Mouse (Mus musculus) heart, postnatal 0 days (tissue): Measurements from ENCODE around the gene Nrip1. TPM values are rescaled to one million over a fixed set of nuclear protein-coding genes. Genes with fewer than 3 reads are reported as not detected.

Source experiments
- ATAC-seq: fragments of 200-750 bp; cut with Nextera tagmentation; 2 replicates; pipeline ENCODE4 v1.8.0; 2017; ENCODE audit warnings: low read depth, moderate number of reproducible peaks, moderate library complexity; ENCODE audit not compliant: insufficient read depth
- DNase-seq: peaks from one replicate; pipeline ENCODE4 v3.0.0-alpha.2; 2016; ENCODE audit warnings: low spot score
- H3K27ac ChIP-seq: fragments of 300-500 bp; sonication (generic); 2 replicates; pipeline ENCODE4 v1.5.1; 2014; ENCODE audit warnings: low read depth, mild to moderate bottlenecking
- H3K27me3 ChIP-seq: fragments of 300-500 bp; sonication (generic); 2 replicates; pipeline ENCODE4 v1.6.1; 2014; ENCODE audit warnings: low read length, mixed read lengths; ENCODE audit not compliant: control insufficient read depth, insufficient read depth
- H3K36me3 ChIP-seq: fragments of 300-500 bp; sonication (generic); replicated peaks from 2 replicates; pipeline ENCODE4 v1.6.1; 2014; ENCODE audit warnings: low read length, mixed read lengths; ENCODE audit not compliant: control insufficient read depth, insufficient read depth
- H3K4me1 ChIP-seq: fragments of 300-500 bp; sonication (generic); 2 replicates; pipeline ENCODE4 v1.6.1; 2014; ENCODE audit warnings: antibody characterized with exemption; ENCODE audit not compliant: control insufficient read depth, insufficient read depth
- H3K4me2 ChIP-seq: fragments of 300-500 bp; sonication (generic); 2 replicates; pipeline ENCODE4 v1.6.1; 2014; ENCODE audit warnings: low read depth, mild to moderate bottlenecking, low read length, moderate library complexity
- H3K4me3 ChIP-seq: fragments of 300-500 bp; sonication (generic); 2 replicates; pipeline ENCODE4 v1.5.1; 2014; ENCODE audit warnings: low read depth, low read length
- H3K9ac ChIP-seq: fragments of 300-500 bp; sonication (generic); replicated peaks from 2 replicates; pipeline ENCODE4 v1.6.1; 2014; ENCODE audit warnings: low read depth, low read length, mixed read lengths
- H3K9me3 ChIP-seq: fragments of 300-500 bp; sonication (generic); replicated peaks from 2 replicates; pipeline ENCODE4 v1.6.1; 2016; ENCODE audit warnings: low read length; ENCODE audit not compliant: control insufficient read depth
- CTCF ChIP-seq: IDR thresholded peaks from 2 replicates; pipeline ENCODE4 v1.5.1; 2016; ENCODE audit warnings: antibody characterized with exemption, control low read depth, low read depth
- EP300 ChIP-seq: IDR thresholded peaks from 2 replicates; pipeline ENCODE4 v1.6.1; 2016; ENCODE audit warnings: antibody characterized with exemption, low read depth
- WGBS: fragments of 180-500 bp; shearing (Covaris S2); extraction: QIAGEN DNeasy Blood & Tissue Kit; methylation state at CpG from one replicate; pipeline ENCODE4 v1.1.7; 2014; 5-methylcytosine and 5-hydroxymethylcytosine counted together
- polyA plus RNA-seq: library from polyadenylated mRNA; unstranded; fragments of >200 nt; fragmentation: Nextera tagmentation; extraction: Ambion mirVana; gene quantifications from 2 replicates; pipeline ENCODE4 v1.2.1, GENCODE M21; 2015
- total RNA-seq: library from RNA; depleted of rRNA; stranded (reverse); fragments of >200 nt; gene quantifications from 2 replicates; pipeline ENCODE4 v1.2.3, GENCODE M21; 2014; ENCODE audit warnings: low replicate concordance

Nrip1 gene
- total and polyA plus RNA-seq, 2 experiments from 2014 or later, result 9.0 to 13.3 TPM

DNA sequence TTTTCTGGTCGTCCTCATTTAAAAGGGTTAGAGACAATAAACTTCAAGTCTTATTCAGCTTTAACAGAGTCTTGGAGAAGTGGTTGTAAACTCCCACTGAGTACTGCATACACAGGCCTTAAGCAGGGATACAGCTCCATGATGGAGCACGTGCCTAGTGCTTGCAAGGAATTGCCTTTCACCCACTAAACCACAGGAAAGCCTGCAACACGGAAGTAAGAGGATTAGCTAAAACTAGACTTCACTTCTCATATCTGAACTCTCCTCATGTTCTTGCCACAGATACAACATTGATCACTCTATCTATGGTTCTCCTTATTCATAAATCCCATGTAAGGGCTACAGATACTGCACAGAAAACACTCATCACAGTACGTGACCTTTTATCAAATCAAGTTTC lies 132.4 kb downstream of the Nrip1 start:
- Histone ChIP-seq H3K9me3 (no peaks in the 10 kb centered on the region), H3K27ac (no peak overlapping the region), H3K36me3 (no peaks in the 10 kb centered on the region), H3K4me1 (no peaks in the 10 kb centered on the region), H3K27me3 (no peaks in the 10 kb centered on the region), H3K4me3 (no peak overlapping the region), H3K9ac (no peak overlapping the region), H3K4me2 (no peak overlapping the region)
- 72% methylated on average over 4 of the region's 4 CpGs for WGBS
- TF ChIP-seq EP300 (no peak), CTCF (no peak)
- no peak for ATAC-seq
- no peak for DNase-seq

DNA sequence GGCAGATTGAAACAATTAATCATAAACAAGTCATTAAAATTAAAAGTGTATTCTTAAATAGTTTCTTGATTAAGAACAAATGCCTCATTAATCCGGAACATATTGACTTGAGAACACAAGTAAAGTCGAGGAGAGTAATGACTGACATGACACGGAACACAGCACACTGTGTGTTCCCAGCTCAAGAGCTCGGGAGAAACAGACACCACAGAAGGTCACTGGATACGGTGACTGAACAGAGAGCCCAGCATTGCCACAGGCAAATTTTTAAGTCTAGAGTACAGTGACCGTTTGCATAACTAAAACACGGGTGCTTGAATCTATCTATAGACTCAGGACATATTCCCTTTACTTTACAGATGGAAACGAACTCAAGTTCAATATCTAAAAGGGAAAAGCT lies 134.3 kb downstream of the Nrip1 start:
- TF ChIP-seq EP300, result no peak
- TF ChIP-seq CTCF, result no peak
- WGBS, result 69% methylated on average over 8 of the region's 8 CpGs
- ATAC-seq (no peak), DNase-seq (no peak)
- Histone ChIP-seq H3K36me3 (no peaks in the 10 kb centered on the region), H3K4me1 (no peaks in the 10 kb centered on the region), H3K27me3 (no peaks in the 10 kb centered on the region), H3K4me3 (no peak overlapping the region), H3K27ac (no peak overlapping the region), H3K9ac (no peak overlapping the region), H3K9me3 (no peaks in the 10 kb centered on the region), H3K4me2 (no peak overlapping the region)

- ATAC-seq (no peak), DNase-seq (no peak)
- Histone ChIP-seq H3K4me1 (no peaks in the 10 kb centered on the region), H3K4me2 (no peak overlapping the region), H3K9me3 (no peaks in the 10 kb centered on the region), H3K27ac (no peak overlapping the region), H3K4me3 (no peak overlapping the region), H3K36me3 (no peaks in the 10 kb centered on the region), H3K27me3 (no peaks in the 10 kb centered on the region), H3K9ac (no peak overlapping the region)
- WGBS, result 83% methylated on average over 4 of the region's 4 CpGs
- TF ChIP-seq CTCF, result no peak
- no peak for TF ChIP-seq EP300
Measured at GRCm38 (mm10) chr16:76238784-76239183, 134.8 kb downstream of the Nrip1 start.
